Mouse (Mus musculus) urinary bladder, postnatal 14 days (tissue): ENCODE data around the gene Msh2.

Experiments used
- DNase-seq: peaks from one replicate; pipeline ENCODE4 v3.0.0; 2021; ENCODE audit warnings: low spot score

Msh2 gene

DNA sequence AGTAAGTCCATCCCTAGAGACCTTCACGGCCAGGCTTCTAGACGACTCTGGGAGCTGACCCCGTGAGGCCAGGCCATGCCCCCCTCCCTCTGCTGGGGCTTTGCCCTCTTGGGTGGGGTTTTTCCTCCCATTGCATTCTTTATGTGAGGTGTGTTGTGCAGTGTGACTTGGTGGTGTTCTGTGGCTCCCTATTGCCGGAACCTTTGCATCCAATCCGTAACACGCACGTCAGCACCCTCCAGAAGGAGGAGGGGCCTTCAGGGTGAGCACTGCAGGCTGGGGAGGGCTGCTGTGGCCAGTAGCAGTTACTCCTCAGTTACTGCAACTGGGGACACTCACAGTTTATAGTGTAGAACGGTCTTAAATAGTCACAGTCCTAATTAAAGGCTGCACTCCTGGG, 28.0 kb downstream of the Msh2 start:
- no peak for DNase-seq

DNA sequence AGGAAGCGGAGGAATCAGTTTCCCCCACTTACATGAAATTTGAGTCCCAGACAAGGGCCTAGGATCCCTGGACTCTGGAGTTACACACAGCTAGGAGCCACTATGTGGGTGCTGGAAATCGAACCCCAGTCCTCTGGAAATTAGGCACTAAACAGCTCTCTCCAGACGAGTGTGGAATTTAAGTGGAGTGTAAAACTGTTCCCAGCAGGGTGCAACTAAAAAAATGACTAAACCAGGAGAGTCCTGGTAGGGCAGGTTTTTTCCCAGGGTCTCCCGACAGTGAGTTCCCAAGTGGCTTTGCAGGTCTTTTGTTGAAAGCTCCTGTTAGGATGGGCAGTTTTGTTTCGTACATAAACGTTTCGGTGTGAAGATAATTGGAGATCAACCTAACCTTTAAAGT, 52.6 kb downstream of the Msh2 start:
- no peak for DNase-seq

- DNase-seq = no peak
Measured at GRCm38 (mm10) chr17:87726489-87727356, 54.6 kb downstream of the Msh2 start.

GRCm38 (mm10) chr17:87731962-87732361, 59.8 kb downstream of the Msh2 start:
- no peak for DNase-seq

DNA sequence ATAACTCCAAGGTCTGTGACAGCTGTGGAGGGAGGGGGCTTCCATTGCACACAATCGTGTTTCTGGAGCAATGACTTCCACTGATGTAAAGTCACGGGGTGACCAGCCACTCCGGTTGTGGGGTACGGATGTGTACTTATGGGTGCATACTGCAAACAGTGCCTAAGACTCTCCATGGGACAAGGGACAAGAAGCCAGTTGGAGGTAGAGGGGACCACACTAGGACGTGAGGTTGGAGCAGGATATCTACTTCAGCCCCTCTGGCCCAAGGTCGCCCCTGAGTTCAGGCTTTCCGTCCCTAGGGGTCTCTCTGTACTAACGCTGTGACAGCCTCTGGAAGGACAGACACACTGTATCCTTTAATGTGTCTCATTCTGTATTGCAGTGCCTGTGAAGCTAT, 62.3 kb downstream of the Msh2 start:
- no peak for DNase-seq

- DNase-seq = no peak
Measured at GRCm38 (mm10) chr17:87737144-87737543, 65.0 kb downstream of the Msh2 start.

DNA sequence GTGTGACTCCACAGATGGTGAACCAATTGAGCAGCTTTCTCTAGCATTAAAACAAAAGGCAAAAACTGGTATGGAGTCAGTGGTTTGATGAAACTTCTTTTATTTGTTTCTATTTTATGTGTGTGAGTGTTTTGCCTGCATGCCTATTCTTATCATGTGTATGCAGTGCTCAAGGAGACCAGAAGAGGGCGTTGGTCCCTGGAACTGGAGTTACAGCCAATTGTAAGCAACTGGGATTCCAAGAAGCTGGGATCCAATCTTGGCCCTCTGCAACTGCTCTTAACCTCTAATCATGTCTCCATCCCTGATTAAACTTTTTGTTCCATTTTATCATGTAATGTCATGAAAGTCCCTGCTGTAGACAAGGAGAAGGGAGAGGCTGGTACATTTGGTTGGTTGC, 67.7 kb downstream of the Msh2 start:
- no peak for DNase-seq

DNA sequence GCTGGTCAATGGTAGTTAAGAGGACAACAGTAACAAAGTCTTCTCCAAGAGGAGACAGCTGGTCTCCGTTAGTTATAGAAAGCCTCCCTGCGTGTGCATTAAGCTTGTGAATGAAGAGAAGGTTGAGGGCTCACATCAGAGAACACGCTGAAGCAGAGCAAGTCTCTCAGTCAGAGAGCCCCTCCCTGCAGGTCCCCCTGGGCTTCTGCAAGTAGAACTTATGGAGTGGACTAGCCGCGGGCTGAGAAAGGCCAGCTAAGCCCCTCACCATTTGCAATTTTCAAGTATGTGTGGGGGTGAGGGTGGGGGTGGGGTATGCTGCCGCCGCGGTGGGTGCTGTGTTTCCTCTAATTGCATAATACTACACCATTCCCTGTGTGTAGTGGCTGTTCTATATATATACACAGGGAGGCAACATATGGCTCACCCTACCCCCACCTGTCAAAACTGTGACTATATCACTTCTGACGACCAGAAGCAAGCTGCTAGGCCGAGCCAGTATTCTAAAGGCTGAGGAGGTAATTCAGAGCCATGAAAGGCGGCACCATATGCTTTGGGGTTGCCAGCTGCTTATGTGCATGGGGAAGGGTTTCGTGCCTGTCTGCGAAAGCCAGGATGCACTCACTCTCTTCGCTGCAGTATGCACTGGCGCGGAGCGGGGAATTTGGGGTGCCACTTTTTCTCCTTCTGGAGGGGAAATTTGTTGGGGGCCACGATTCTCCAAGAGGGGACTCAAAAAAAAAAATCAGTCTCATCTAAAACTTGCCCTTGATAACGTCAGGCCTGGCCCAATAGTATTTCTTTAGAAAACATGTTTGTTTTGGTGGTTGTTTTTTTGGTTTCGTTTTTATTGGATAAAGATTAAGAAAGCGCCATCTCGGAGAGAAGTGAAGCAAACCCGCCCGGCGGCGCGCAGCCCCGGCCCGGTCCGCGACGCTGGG, 73.1 kb downstream of the Msh2 start:
- DNase-seq = no peak

GRCm38 (mm10) chr17:87745926-87746888, 74.1 kb downstream of the Msh2 start:
- DNase-seq = no peak

DNA sequence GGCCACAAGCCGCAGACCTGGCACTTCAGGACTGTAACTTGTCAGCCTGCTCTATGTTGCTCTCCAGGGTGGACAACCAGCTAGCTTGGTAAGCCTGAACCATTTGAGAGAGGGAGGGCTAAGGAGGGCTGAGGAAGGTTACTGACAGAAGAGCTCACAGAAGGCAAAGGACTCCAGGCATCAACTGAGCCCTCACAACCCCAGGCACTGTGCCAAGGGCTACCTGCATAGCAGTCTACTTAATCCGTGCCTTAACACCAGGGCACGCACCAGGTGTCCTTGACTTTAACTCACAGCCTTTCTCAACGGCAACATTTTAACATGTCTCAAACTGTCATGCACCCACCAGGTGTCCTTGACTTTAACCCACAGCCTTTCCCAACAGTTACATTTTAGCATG, 88.2 kb downstream of the Msh2 start:
- DNase-seq = no peak

DNA sequence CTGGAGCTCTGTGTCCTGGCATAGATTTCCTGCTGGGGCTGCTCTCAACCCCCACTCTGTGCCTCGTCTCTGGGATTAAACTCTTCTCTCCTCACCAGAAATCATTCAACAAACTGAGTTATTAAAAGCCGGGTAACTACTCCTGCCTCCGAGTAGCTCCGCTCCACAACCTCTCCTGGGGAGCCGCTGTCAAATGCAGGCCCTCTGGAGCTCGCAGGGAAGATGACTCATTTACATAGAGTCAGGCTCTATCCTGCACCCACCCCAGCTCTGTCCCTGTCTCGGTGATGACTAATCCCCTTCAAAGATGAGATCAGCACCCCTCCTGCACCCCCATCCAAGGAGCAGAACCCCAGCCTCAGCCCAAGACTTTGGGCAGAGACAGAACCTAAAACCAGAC, 91.0 kb downstream of the Msh2 start:
- no peak for DNase-seq

GRCm38 (mm10) chr17:87765031-87765430, 92.9 kb downstream of the Msh2 start:
- DNase-seq = no peak

- DNase-seq = no peak
Measured at GRCm38 (mm10) chr17:87766888-87767287, 94.8 kb downstream of the Msh2 start.

GRCm38 (mm10) chr17:87770766-87771165, 98.6 kb downstream of the Msh2 start:
- no peak for DNase-seq

DNA sequence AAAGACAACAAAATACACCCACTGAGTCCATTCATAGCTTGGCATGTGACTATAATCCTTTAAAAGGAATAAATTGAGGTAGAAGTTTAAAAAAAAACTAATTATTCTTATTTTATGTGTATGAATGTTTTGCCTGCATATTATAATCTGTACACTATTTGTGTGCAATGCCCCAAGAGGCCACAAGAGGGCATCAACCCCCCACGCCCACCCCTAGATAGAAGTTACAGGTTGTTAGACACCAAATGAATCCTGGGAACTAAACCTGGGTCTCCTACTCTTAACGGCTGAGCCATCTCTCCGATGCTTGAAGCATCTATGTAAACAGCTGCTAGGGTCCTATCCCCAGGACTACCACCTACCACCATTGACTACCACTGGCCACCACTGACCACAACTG, 101.0 kb downstream of the Msh2 start:
- no peak for DNase-seq
